Mouse (Mus musculus): ENCODE results near the gene Ufl1.
"Not testable (repeated sequence)": the region's sequence is repeated elsewhere in the genome, so short reads cannot be mapped to it uniquely, and the experiment has no call there.

Ufl1 gene

GRCm38 (mm10) chr4:25281671-25282038 is at the start of gene Ufl1:
TSS of gene Ufl1 (minus strand) at chr4:25281821.
- DNase-seq (ENCODE audit: low spot score in 2 of 2): peak; percentile 92 to 94

- DNase-seq (ENCODE audit: low spot score in 2 of 2): no peak
Observed at GRCm38 (mm10) chr4:25325684-25326220, 44.1 kb upstream of the Ufl1 start.

GRCm38 (mm10) chr4:25322631-25323178 is 41.1 kb upstream of the Ufl1 start:
- no peak for DNase-seq (ENCODE audit: low spot score in 2 of 2)

GRCm38 (mm10) chr4:25313767-25314166 is 32.1 kb upstream of the Ufl1 start:
- DNase-seq (ENCODE audit: low spot score in 2 of 2): no peak

GRCm38 (mm10) chr4:25285002-25285401 is 3.4 kb upstream of the Ufl1 start:
- DNase-seq (ENCODE audit: low spot score in 2 of 2): not testable (repeated sequence)

- no peak for DNase-seq (ENCODE audit: low spot score in 2 of 2)
Observed at GRCm38 (mm10) chr4:25280938-25281670, 517 bp downstream of the Ufl1 start.

- no peak for DNase-seq (ENCODE audit: low spot score in 2 of 2)
Observed at GRCm38 (mm10) chr4:25272861-25273627, 8.6 kb downstream of the Ufl1 start.

- DNase-seq (ENCODE audit: low spot score in 2 of 2): no peak
Observed at GRCm38 (mm10) chr4:25271926-25272325, 9.7 kb downstream of the Ufl1 start.

- no peak for DNase-seq (ENCODE audit: low spot score in 2 of 2)
Observed at GRCm38 (mm10) chr4:25267144-25267543, 14.5 kb downstream of the Ufl1 start.

- DNase-seq (ENCODE audit: low spot score in 2 of 2): no peak
Observed at GRCm38 (mm10) chr4:25257822-25258398, 23.7 kb downstream of the Ufl1 start.

GRCm38 (mm10) chr4:25242776-25243175 is 38.8 kb downstream of the Ufl1 start, which contains the start of gene Fhl5:
TSS of gene Fhl5 (minus strand) at chr4:25242876.
- DNase-seq (ENCODE audit: low spot score in 2 of 2): no peak

- not testable (repeated sequence) for DNase-seq (ENCODE audit: low spot score in 2 of 2)
Observed at GRCm38 (mm10) chr4:25235663-25236062, 46.0 kb downstream of the Ufl1 start.

- DNase-seq (ENCODE audit: low spot score in 2 of 2): not testable (repeated sequence)
Observed at GRCm38 (mm10) chr4:25233767-25234166, 47.9 kb downstream of the Ufl1 start.

- DNase-seq (ENCODE audit: low spot score in 2 of 2): no peak
Observed at GRCm38 (mm10) chr4:25232546-25232945, 49.1 kb downstream of the Ufl1 start.

GRCm38 (mm10) chr4:25227527-25227926 is 54.1 kb downstream of the Ufl1 start:
- DNase-seq (ENCODE audit: low spot score in 2 of 2): no peak

- DNase-seq (ENCODE audit: low spot score in 2 of 2): no peak
Observed at GRCm38 (mm10) chr4:25221927-25222326, 59.7 kb downstream of the Ufl1 start.

GRCm38 (mm10) chr4:25213451-25213850 is 68.2 kb downstream of the Ufl1 start:
- DNase-seq (ENCODE audit: low spot score in 2 of 2): no peak

GRCm38 (mm10) chr4:25206166-25206565 is 75.5 kb downstream of the Ufl1 start:
- DNase-seq (ENCODE audit: low spot score in 2 of 2): no peak
